Mouse (Mus musculus): ENCODE data around the gene Olfr813. TPM values are rescaled to one million over a fixed set of nuclear protein-coding genes. Genes with fewer than 3 reads are reported as not detected.
"Not testable (repeated sequence)": the region's sequence is repeated elsewhere in the genome, so short reads cannot be mapped to it uniquely, and the experiment has no call there.

Olfr813 gene
- total RNA-seq (2021): not detected
- long read RNA-seq, experiment 1: 0 reads
- long read RNA-seq, experiment 2: 0 reads

- DNase-seq: no peak
- intact Hi-C loops (cut with DNase I): no loop called here
These were observed at the start of gene Olfr813 for GRCm38 (mm10) chr10:129855067-129855466. TSS of gene Olfr813 (plus strand) at chr10:129855367.

GRCm38 (mm10) chr10:129845994-129846393, 9.2 kb upstream of the Olfr813 start, which contains the start of gene Olfr812:
TSS of gene Olfr812 (minus strand) at chr10:129846094.
- intact Hi-C loops (cut with DNase I): no loop called here
- DNase-seq: no peak

- intact Hi-C loops (cut with DNase I): no loop called here
- no peak for DNase-seq
These were observed 7.8 kb upstream of the Olfr813 start for GRCm38 (mm10) chr10:129847343-129847742.

GRCm38 (mm10) chr10:129879751-129880150, 24.6 kb downstream of the Olfr813 start, which contains the start of gene Olfr814:
TSS of gene Olfr814 (minus strand) at chr10:129879851.
- DNase-seq; intact Hi-C loops (cut with DNase I): not testable (repeated sequence)

- DNase-seq; intact Hi-C loops (cut with DNase I): not testable (repeated sequence)
These were observed 30.3 kb downstream of the Olfr813 start for GRCm38 (mm10) chr10:129885496-129885895.

- intact Hi-C loops (cut with DNase I): no loop called here
- DNase-seq: no peak
These were observed 30.8 kb downstream of the Olfr813 start for GRCm38 (mm10) chr10:129885934-129886333.

- intact Hi-C loops (cut with DNase I); DNase-seq: not testable (repeated sequence)
These were observed 50.6 kb downstream of the Olfr813 start, which contains the start of gene Olfr815 for GRCm38 (mm10) chr10:129905767-129906166. TSS of gene Olfr815 (minus strand) at chr10:129905867.

Other genes with a start within 250 kb of the Olfr813 start
- not detected for gene Olfr796, start 242.8 kb upstream of the Olfr813 start, total RNA-seq (2021)
- gene Olfr798, start 227.4 kb upstream of the Olfr813 start, total RNA-seq (2021): not detected
- gene Olfr799, start 217.9 kb upstream of the Olfr813 start, total RNA-seq (2021): not detected
- gene Olfr800, start 197.7 kb upstream of the Olfr813 start, total RNA-seq (2021): not detected
- not detected for gene Olfr801, start 181.5 kb upstream of the Olfr813 start, total RNA-seq (2021)
- gene Olfr802, start 167.2 kb upstream of the Olfr813 start, total RNA-seq (2021): not detected
- gene Olfr803, start 161.1 kb upstream of the Olfr813 start, total RNA-seq (2021): not detected
- gene Olfr804, start 152.2 kb upstream of the Olfr813 start, total RNA-seq (2021): not detected
- gene Olfr805, start 126.0 kb upstream of the Olfr813 start, total RNA-seq (2021): not detected
- gene Olfr806, start 113.4 kb upstream of the Olfr813 start, total RNA-seq (2021): not detected
- gene Olfr807, start 97.6 kb upstream of the Olfr813 start, total RNA-seq (2021): not detected
- not detected for gene Olfr808, start 89.9 kb upstream of the Olfr813 start, total RNA-seq (2021)
- not detected for gene Olfr809, start 80.7 kb upstream of the Olfr813 start, total RNA-seq (2021)
- not detected for gene Olfr810, start 60.5 kb upstream of the Olfr813 start, total RNA-seq (2021)
- not detected for gene Olfr811, start 51.0 kb upstream of the Olfr813 start, total RNA-seq (2021)
- not detected for gene Olfr812, start 9.3 kb upstream of the Olfr813 start, total RNA-seq (2021)
- gene Olfr814, start 24.5 kb downstream of the Olfr813 start, total RNA-seq (2021): not detected
- gene Olfr815, start 50.5 kb downstream of the Olfr813 start, total RNA-seq (2021): not detected
- not detected for gene Olfr816, start 60.2 kb downstream of the Olfr813 start, total RNA-seq (2021)
- gene Olfr818, start 93.7 kb downstream of the Olfr813 start, total RNA-seq (2021): not detected
- gene Olfr819, start 111.9 kb downstream of the Olfr813 start, total RNA-seq (2021): not detected
- gene Olfr247, start 120.8 kb downstream of the Olfr813 start, total RNA-seq (2021): not detected
- not detected for gene Gm10310, start 129.7 kb downstream of the Olfr813 start, total RNA-seq (2021)
- gene Olfr820, start 157.3 kb downstream of the Olfr813 start, total RNA-seq (2021): not detected
- not detected for gene Olfr821, start 175.0 kb downstream of the Olfr813 start, total RNA-seq (2021)
- not detected for gene Olfr822, start 215.8 kb downstream of the Olfr813 start, total RNA-seq (2021)